Mouse (Mus musculus): ENCODE measurements at regions not wholly inside any gene's neighbourhood (a gene's known extent, or its start where the extent isn't known, plus 50 kb on each side); places are given as distances from the start of the nearest gene placed in this dataset.

- no peak for DNase-seq
Observed at GRCm38 (mm10) chr4:106185745-106186501, 130.1 kb upstream of the Usp24 start.

DNA sequence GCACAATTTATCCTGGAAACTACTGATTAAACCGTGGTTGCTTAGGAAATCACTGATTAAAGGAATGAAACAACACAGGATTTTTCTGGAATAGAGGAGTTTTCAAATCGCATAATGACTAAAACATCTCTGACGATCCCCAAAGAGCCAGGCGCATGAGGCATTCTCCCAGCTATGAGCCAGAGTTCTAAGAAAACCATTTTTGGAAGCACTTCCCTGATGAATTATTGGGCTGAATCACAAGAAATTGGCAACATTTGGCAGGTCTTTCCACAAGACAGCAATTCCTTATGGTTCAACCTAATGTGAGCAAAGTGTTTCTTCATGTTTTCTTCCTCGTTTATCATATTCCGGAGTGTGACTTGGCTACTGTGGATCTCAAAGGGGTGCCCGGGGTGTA, 129.3 kb upstream of the Usp24 start:
- DNase-seq: no peak

- no peak for DNase-seq
Observed at GRCm38 (mm10) chr4:106190248-106190647, 125.8 kb upstream of the Usp24 start.

GRCm38 (mm10) chr4:106191331-106191730, 124.7 kb upstream of the Usp24 start:
- DNase-seq: no peak

- DNase-seq: no peak
Observed at GRCm38 (mm10) chr4:106191843-106192242, 124.2 kb upstream of the Usp24 start.

DNA sequence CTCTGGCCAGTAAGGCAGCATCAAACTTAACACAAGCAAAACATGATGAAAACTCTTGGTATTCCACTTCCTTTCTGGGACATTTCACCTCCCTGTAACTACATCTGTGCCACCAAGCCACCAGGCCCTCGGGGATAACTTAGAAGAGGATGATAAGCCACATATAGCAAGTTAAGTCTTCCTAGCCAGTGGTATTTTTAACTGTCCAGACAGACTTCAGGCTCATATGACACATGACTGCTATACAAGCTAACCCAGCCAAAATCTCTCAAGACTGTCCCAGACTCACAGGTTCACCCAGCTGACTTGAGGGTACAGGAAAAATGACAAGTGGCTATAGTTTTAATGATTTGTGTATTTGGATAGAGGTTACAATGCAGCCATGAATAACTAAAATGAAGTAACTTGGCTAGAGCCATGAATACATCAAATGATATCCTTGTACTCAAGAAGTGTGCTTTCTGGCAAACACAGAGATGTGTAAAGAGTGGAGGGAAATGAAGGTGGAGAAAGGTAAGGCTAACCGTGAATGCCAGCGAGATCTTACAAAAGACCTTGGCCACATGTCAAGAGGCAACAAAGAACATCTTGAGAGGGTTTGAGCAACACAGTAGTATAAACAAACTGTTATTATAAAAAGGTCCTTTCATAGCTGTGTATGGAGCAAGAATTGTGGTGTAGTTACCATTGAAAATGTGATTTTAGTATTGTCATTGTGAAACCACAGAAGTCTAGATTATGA, 122.6 kb upstream of the Usp24 start:
- peak; percentile 48 for DNase-seq

- no peak for DNase-seq
Observed at GRCm38 (mm10) chr4:106195497-106196166, 120.4 kb upstream of the Usp24 start.

- peak; percentile 43 for DNase-seq
Observed at GRCm38 (mm10) chr4:106199833-106200232, 116.2 kb upstream of the Usp24 start.

- peak; percentile 46 for DNase-seq
Observed at GRCm38 (mm10) chr4:106200241-106200640, 115.8 kb upstream of the Usp24 start.

DNA sequence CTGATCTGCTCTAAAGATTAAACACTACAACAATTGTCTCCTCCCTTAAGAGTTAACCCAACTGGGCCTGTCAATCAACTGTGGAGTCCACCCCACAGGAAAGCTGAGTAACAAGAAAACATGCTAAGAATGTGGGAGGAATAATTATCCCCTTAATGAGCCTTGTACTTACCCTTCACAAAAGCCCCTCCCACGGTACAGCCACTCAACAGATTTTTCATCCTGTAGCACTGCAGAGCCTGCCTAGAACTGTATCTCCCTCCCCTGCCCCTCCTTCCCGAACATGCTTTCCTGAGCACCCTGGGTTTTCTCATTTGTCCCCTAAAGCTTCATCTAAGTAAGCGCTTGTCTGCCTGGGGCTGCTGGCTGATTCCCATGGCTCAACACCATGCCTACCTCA, 113.5 kb upstream of the Usp24 start:
- DNase-seq: no peak

DNA sequence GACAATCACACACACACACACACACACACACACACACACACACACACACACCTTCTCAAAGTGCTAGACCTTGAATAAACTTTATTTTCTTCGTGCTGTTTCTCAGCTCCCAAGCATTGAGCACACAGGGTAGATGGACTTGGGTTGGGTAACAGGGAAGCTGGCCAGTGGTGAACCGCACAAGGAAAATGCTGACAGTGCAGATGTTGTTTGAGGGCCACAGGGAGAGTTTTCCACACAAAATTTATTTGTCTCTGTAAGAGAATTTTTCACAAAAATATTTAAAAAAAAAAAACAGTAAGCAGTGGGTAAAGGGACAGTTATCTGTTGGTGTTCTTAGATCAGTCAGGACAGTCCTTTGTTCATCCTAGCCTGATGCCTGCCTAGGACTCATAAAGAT, 110.8 kb upstream of the Usp24 start:
- no peak for DNase-seq

DNA sequence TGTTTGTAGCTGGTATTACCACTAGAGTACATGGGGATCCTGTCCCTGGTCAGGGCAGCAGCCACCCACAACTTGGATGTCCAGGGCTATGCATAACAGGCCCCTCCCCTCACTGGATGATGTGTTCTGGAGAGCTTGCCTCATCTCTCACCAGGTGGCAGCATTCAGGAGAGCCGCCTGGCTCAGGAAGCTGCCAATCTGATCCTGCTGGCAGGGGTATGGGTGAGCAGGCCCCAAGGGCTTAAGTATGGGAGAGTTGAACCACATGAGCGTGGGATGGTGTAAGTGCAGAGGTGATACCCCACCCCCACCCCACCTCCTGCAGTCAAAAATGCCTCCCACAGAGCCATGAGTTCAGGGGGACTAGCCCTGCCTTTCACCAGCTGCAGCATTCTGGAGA, 110.0 kb upstream of the Usp24 start:
- DNase-seq: no peak

- DNase-seq: no peak
Observed at GRCm38 (mm10) chr4:106209465-106209864, 106.5 kb upstream of the Usp24 start.

- no peak for DNase-seq
Observed at GRCm38 (mm10) chr4:106209975-106210374, 106.0 kb upstream of the Usp24 start.

DNA sequence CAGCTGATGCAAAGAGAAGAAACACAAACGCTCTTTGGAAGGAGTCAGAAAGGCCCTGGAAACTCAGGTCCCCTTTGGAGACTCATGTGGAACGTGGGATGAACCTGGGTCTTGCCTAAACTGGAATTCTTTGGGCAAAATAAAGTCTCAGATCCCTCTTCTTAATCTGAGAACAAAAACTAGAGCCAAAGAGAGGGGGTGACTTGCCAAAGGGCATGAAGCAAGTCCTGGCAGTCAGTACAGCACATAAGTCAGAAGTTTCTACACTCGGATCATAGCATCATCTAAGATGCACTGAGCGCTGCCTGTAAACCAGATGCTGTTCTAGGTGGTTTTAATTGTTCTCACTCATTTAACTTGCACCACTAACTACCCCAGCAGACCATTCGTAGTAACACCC, 101.8 kb upstream of the Usp24 start:
- DNase-seq: no peak

GRCm38 (mm10) chr4:106220621-106221020, 95.4 kb upstream of the Usp24 start:
- DNase-seq: no peak

- peak; percentile 63 for DNase-seq
Observed at GRCm38 (mm10) chr4:106225184-106225862, 90.7 kb upstream of the Usp24 start.

DNA sequence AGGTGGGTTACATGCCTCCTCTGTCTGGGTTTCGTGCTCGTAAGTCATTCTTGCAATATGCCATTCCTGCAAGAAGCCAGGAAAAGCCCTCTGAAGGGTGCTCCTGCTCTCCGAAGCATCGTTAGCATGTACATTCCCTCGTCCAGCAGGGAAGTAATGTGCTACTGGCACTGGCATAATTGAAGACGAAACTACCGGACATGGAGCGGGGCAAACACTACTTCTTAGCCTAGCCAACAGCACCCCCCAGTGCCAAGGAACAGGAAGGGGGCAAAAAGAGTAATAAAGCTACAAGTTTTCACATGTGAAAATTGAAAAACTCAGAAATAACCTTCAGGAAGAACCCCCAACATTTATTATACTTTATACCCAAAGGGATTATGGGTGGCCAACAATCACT, 88.6 kb upstream of the Usp24 start:
- DNase-seq: no peak

GRCm38 (mm10) chr4:106228534-106228933, 87.5 kb upstream of the Usp24 start:
- DNase-seq: peak; percentile 83

- DNase-seq: no peak
Observed at GRCm38 (mm10) chr4:106229526-106229925, 86.5 kb upstream of the Usp24 start.

DNA sequence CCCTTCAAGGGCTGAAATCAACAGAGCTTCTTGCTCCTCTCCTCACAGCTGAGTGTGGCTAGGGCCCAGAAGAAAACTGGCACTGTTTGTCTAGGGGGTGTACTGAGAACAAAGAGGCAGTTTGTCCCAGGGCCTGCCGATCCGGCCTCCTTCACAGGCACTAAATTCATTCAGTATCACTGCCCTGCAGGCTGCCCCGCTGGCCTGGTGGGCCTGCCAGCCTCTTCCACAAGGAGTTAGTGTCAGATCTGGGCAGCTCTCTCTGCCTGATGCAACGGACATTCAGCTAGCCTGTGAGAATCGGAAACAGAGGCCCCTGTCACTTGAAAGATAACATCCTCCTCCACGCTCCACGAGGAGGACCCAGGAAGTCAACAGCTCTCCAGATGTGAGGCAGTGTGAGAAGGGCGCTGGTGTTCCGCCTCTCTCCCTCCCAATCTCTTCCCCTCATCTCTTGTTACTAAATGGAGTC, 83.5 kb upstream of the Usp24 start:
- peak; percentile 56 for DNase-seq

- no peak for DNase-seq
Observed at GRCm38 (mm10) chr4:106244384-106244819, 71.6 kb upstream of the Usp24 start.

All from lung, postnatal 10 days (tissue).